Mouse (Mus musculus) midbrain, embryonic 14.5 days (tissue): ENCODE measurements around the gene Aqp9. TPM values are rescaled to one million over a fixed set of nuclear protein-coding genes. Genes with fewer than 3 reads are reported as not detected.

Experiments
- ATAC-seq: fragments of 200-750 bp; cut with Nextera tagmentation; 2 replicates; pipeline ENCODE4 v1.8.0; 2017; ENCODE audit warnings: moderate number of reproducible peaks, moderate library complexity; ENCODE audit not compliant: low FRiP score, low TSS enrichment
- DNase-seq: peaks from one replicate; pipeline ENCODE4 v3.0.0-alpha.2; 2015
- H3K27ac ChIP-seq: fragments of 300-500 bp; sonication (generic); replicated peaks from 2 replicates; pipeline ENCODE4 v1.5.1; 2014; ENCODE audit warnings: mild to moderate bottlenecking, low read depth, low read length, moderate library complexity
- H3K27me3 ChIP-seq: fragments of 300-500 bp; sonication (generic); 2 replicates; pipeline ENCODE4 v1.6.1; 2014; ENCODE audit warnings: low read length, control low read depth, mixed read lengths; ENCODE audit not compliant: control insufficient read depth, insufficient read depth
- H3K36me3 ChIP-seq: fragments of 300-500 bp; sonication (generic); 2 replicates; pipeline ENCODE4 v1.6.1; 2014; ENCODE audit warnings: low read length, control low read depth; ENCODE audit not compliant: control insufficient read depth, insufficient read depth
- H3K4me1 ChIP-seq: fragments of 300-500 bp; sonication (generic); 2 replicates; pipeline ENCODE4 v1.6.1; 2014; ENCODE audit warnings: mild to moderate bottlenecking, antibody characterized with exemption, low read length, control low read depth; ENCODE audit not compliant: control insufficient read depth, insufficient read depth
- H3K4me2 ChIP-seq: fragments of 300-500 bp; sonication (generic); 2 replicates; pipeline ENCODE4 v1.6.1; 2014; ENCODE audit warnings: mild to moderate bottlenecking, low read length, moderate library complexity
- H3K4me3 ChIP-seq: fragments of 300-500 bp; sonication (generic); replicated peaks from 2 replicates; pipeline ENCODE4 v1.5.1; 2014; ENCODE audit warnings: low read depth, low read length
- H3K9ac ChIP-seq: fragments of 300-500 bp; sonication (generic); replicated peaks from 2 replicates; pipeline ENCODE4 v1.6.1; 2014; ENCODE audit warnings: mild to moderate bottlenecking, low read length, moderate library complexity
- H3K9me3 ChIP-seq: fragments of 300-500 bp; sonication (generic); 2 replicates; pipeline ENCODE4 v1.6.1; 2016; ENCODE audit warnings: low read length, control low read depth, mixed read lengths; ENCODE audit not compliant: control insufficient read depth
- WGBS: fragments of 180-500 bp; shearing (Covaris S2); extraction: QIAGEN DNeasy Blood & Tissue Kit; methylation state at CpG from one replicate; pipeline ENCODE4 v1.1.7; 2014; 5-methylcytosine and 5-hydroxymethylcytosine counted together
- polyA plus RNA-seq: library from polyadenylated mRNA; unstranded; fragments of >200 nt; fragmentation: Nextera tagmentation; extraction: Ambion mirVana; gene quantifications from 2 replicates; pipeline ENCODE4 v1.2.1, GENCODE M21; 2014

The Aqp9 gene
- 0.42 and 0.61 TPM in 2 replicates for polyA plus RNA-seq

GRCm38 (mm10) chr9:71168511-71168910 is at the start of gene Aqp9:
Gene Aqp9 (minus strand): TSS chr9:71168682.
- H3K4me1 ChIP-seq, result peaks cover 6% of the 10 kb centered on the region; the same call in 1 of the 2 replicates
- H3K36me3 ChIP-seq, result no peaks in the 10 kb centered on the region
- no peak within 1 kb of the TSS for H3K4me3 ChIP-seq
- 55% methylated on average over 12 of the region's 12 CpGs for WGBS
- no peak within 1 kb of the TSS for H3K4me2 ChIP-seq
- ATAC-seq, result no peak
- H3K9me3 ChIP-seq, result no peaks in the 10 kb centered on the region
- 0 out of 2 replicates have a peak within 1 kb of the TSS, but pooled peaks have one; percentile 22 for H3K27ac ChIP-seq
- peak; percentile 35 for DNase-seq
- no peak within 1 kb of the TSS for H3K9ac ChIP-seq
- H3K27me3 ChIP-seq, result no peaks in the 10 kb centered on the region

GRCm38 (mm10) chr9:71217793-71218095 is 49.3 kb upstream of the Aqp9 start:
- no peak overlapping the region for H3K4me3 ChIP-seq
- no peaks in the 10 kb centered on the region for H3K9me3 ChIP-seq
- ATAC-seq (no peak), DNase-seq (peak; percentile 51)
- H3K27me3 ChIP-seq, result peaks cover 52% of the 10 kb centered on the region
- peaks cover 10% of the 10 kb centered on the region for H3K4me1 ChIP-seq
- no peak overlapping the region for H3K27ac ChIP-seq
- H3K9ac ChIP-seq, result no peak overlapping the region
- H3K4me2 ChIP-seq, result no peak overlapping the region
- no peaks in the 10 kb centered on the region for H3K36me3 ChIP-seq
- 16% methylated on average over 5 of the region's 5 CpGs for WGBS

GRCm38 (mm10) chr9:71216996-71217792 is 48.7 kb upstream of the Aqp9 start:
- Histone ChIP-seq H3K9ac (no peak overlapping the region), H3K9me3 (no peaks in the 10 kb centered on the region), H3K4me2 (no peak overlapping the region), H3K27me3 (peaks cover 52% of the 10 kb centered on the region), H3K4me1 (peaks cover 10% of the 10 kb centered on the region), H3K4me3 (no peak overlapping the region), H3K36me3 (no peaks in the 10 kb centered on the region), H3K27ac (no peak overlapping the region)
- ATAC-seq (no peak), DNase-seq (peak; percentile 68)
- WGBS, result 3% methylated on average over 20 of the region's 20 CpGs

DNA sequence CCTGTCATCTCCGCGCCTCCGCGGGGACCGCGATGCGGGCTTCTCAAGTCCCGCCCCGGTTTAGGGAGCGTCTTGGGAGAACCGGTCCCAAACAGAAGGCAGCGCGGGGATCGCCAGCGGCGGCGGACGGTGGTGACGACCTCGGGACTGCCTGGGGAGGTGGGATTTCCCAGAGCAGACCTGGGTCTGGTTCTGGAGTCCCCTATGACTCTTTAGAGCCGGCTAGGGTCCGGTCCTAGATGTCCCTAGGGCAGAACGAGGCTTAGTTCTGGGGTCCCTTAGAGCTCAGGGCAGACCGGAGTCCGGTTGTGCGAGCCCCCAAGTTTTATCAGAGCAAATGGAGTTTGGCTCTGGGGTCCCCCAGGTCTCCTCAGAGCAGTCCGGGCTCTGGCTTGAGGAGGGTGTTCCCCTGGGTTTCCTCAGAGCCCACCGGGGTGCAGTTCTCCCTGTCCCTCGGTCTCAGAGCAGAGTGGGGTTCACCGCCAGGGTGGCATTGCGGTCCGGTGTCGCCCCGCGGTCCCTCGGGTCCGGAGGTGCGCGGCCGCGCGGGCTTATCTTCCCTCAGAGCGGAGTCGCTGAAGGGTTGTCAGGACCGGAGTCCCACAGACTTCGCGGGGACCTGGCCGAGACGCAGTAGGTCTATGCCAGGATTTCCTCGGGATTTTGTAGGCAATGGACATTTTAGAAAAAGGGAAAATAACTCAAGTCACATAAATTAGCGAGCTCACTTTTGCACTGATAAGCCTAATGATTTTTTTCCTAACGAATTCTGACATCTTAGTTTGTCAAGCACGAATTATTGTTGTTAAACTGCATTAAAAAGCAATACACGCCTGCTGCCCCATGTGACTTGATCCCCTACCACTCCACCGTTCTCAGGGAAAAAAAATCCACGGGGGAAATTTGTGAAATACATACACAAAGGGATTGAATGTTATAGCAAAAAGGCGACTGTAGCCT is 47.8 kb upstream of the Aqp9 start:
- Histone ChIP-seq H3K27ac (no peak overlapping the region), H3K36me3 (no peaks in the 10 kb centered on the region), H3K9me3 (no peaks in the 10 kb centered on the region), H3K27me3 (peaks cover 52% of the 10 kb centered on the region), H3K4me2 (peak overlapping the region; percentile 62), H3K9ac (no peak overlapping the region), H3K4me1 (peaks cover 10% of the 10 kb centered on the region), H3K4me3 (peak overlapping the region; percentile 39)
- under 1% methylated on average over 57 of the region's 57 CpGs for WGBS
- ATAC-seq (no peak), DNase-seq (peak; percentile 56)

DNA sequence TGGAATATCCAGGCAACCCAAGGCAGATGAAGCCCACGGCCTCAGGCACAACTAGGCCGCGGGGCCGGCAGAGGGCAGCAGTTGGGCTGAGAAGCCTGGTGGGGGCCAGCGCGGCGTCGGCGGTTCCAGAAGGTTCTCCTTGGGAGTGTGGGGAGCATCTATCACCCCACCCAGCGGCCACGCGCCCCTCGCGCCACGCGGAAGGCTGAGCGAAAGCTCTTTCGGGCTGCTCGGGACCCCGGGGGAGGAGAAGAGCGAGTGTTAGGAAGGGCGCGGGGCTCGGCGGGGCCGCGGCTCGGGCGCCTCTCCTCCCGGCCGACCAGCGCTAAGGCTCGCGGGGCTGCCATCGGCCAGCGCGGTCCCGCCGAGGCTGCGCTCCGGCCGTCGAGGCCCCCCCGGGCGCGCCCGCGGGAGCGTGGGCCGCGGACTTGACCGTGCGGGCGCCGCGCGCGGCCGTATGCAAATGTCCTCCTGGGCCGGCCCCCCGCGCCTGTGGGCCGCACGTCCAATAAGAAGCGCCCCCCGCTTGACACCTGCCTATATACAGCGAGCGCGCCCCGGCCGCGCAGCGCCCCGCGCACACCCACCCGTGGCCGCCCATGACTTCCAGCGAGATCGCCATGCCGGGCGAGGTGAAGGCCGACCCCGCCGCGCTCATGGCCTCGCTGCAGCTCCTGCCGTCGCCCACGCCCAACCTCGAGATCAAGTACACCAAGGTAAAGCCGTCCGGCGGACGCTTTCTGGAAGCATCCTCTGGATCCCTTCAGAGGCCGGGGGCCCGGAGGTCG is 47.0 kb upstream of the Aqp9 start, which contains the start of gene Aldh1a2:
Gene Aldh1a2 (plus strand): TSS at position 542 of the 788 bp plus-strand sequence.
- peak within 1 kb of the TSS; percentile 6; the same call in 1 of the 2 replicates for H3K9ac ChIP-seq
- 1% methylated on average over 96 of the region's 97 CpGs for WGBS

DNA sequence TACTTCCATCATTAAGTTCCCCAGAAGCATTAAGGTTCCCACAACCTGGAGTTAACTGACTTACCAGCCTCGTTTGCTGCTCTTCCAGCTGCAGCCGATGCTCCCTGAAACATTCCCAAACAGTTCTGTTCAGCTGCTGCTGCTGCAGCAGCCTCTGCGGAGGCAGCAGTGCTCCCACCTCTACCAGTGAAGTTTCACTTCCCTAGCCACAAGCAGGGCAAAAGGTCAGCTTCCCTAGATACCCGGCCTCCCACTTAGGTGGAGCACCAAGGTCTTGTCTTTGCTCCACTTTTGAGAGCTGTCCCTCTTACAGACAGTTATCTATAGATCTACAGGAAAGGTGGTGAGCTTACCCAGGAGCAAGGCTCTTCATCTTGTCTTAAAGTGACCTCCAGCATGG is 45.2 kb upstream of the Aqp9 start:
- ATAC-seq (no peak), DNase-seq (no peak)
- Histone ChIP-seq H3K4me3 (no peak overlapping the region), H3K9ac (no peak overlapping the region), H3K36me3 (no peaks in the 10 kb centered on the region), H3K4me2 (no peak overlapping the region), H3K4me1 (peaks cover 10% of the 10 kb centered on the region), H3K27ac (no peak overlapping the region), H3K27me3 (peaks cover 38% of the 10 kb centered on the region), H3K9me3 (no peaks in the 10 kb centered on the region)
- WGBS, result 48% methylated on average over 4 of the region's 4 CpGs

More for the DNA sequence above, 47.0 kb upstream of the Aqp9 start, which contains the start of gene Aldh1a2:
- H3K4me3 ChIP-seq, result peak within 1 kb of the TSS; percentile 39
- H3K4me1 ChIP-seq, result peaks cover 10% of the 10 kb centered on the region
- ATAC-seq, result no peak
- DNase-seq, result peak; percentile 78
- H3K27ac ChIP-seq, result no peak within 1 kb of the TSS
- H3K36me3 ChIP-seq, result no peaks in the 10 kb centered on the region
- no peaks in the 10 kb centered on the region for H3K9me3 ChIP-seq
- peaks cover 52% of the 10 kb centered on the region for H3K27me3 ChIP-seq
- H3K4me2 ChIP-seq, result peak within 1 kb of the TSS; percentile 62

- H3K27ac ChIP-seq, result no peak overlapping the region
- H3K9ac ChIP-seq, result no peak overlapping the region
- 5% methylated on average over 2 of the region's 2 CpGs for WGBS
- no peaks in the 10 kb centered on the region for H3K9me3 ChIP-seq
- ATAC-seq, result no peak
- H3K36me3 ChIP-seq, result no peaks in the 10 kb centered on the region
- peaks cover 17% of the 10 kb centered on the region for H3K27me3 ChIP-seq
- H3K4me3 ChIP-seq, result no peak overlapping the region
- peak; percentile 62 for DNase-seq
- H3K4me1 ChIP-seq, result peaks cover 3% of the 10 kb centered on the region
- H3K4me2 ChIP-seq, result no peak overlapping the region
These were observed 42.4 kb upstream of the Aqp9 start for GRCm38 (mm10) chr9:71210870-71211269.

GRCm38 (mm10) chr9:71209299-71209698 is 40.8 kb upstream of the Aqp9 start:
- no peak overlapping the region for H3K4me3 ChIP-seq
- WGBS, result 69% methylated on average over 3 of the region's 3 CpGs
- no peak for DNase-seq

More at GRCm38 (mm10) chr9:71209299-71209698, 40.8 kb upstream of the Aqp9 start:
- H3K9ac ChIP-seq, result no peak overlapping the region
- H3K27me3 ChIP-seq, result peaks cover 1% of the 10 kb centered on the region
- no peak for ATAC-seq
- no peaks in the 10 kb centered on the region for H3K36me3 ChIP-seq
- H3K27ac ChIP-seq, result no peak overlapping the region
- H3K4me2 ChIP-seq, result no peak overlapping the region
- H3K4me1 ChIP-seq, result no peaks in the 10 kb centered on the region
- H3K9me3 ChIP-seq, result no peaks in the 10 kb centered on the region
